Mouse (Mus musculus) forebrain, embryonic 14.5 days (tissue): ENCODE measurements around the gene Elp4. TPM values are rescaled to one million over a fixed set of nuclear protein-coding genes. Genes with fewer than 3 reads are reported as not detected.

ENCODE experiments used
- ATAC-seq: fragments of 200-750 bp; cut with Nextera tagmentation; 2 replicates; pipeline ENCODE4 v1.8.0; 2017; ENCODE audit warnings: mild to moderate bottlenecking, moderate library complexity
- DNase-seq: peaks from one replicate; pipeline ENCODE4 v3.0.0-alpha.2; 2015; ENCODE audit warnings: low spot score
- H3K27ac ChIP-seq: fragments of 300-500 bp; sonication (generic); 2 replicates; pipeline ENCODE4 v1.5.1; 2014; ENCODE audit warnings: low read depth, mild to moderate bottlenecking, control low read depth, low read length, moderate library complexity
- H3K27me3 ChIP-seq: fragments of 300-500 bp; sonication (generic); replicated peaks from 2 replicates; pipeline ENCODE4 v1.6.1; 2014; ENCODE audit warnings: low read length, control low read depth, mixed read lengths; ENCODE audit not compliant: control insufficient read depth, insufficient read depth
- H3K36me3 ChIP-seq: fragments of 300-500 bp; sonication (generic); 2 replicates; pipeline ENCODE4 v1.6.1; 2014; ENCODE audit warnings: low read length, control low read depth; ENCODE audit not compliant: control insufficient read depth, insufficient read depth
- H3K4me1 ChIP-seq: fragments of 300-500 bp; sonication (generic); 2 replicates; pipeline ENCODE4 v1.6.1; 2014; ENCODE audit warnings: antibody characterized with exemption, low read length, control low read depth; ENCODE audit not compliant: control insufficient read depth, insufficient read depth
- H3K4me2 ChIP-seq: fragments of 300-500 bp; sonication (generic); 2 replicates; pipeline ENCODE4 v1.6.1; 2014; ENCODE audit warnings: mild to moderate bottlenecking, control low read depth, low read length
- H3K4me3 ChIP-seq: fragments of 300-500 bp; sonication (generic); 2 replicates; pipeline ENCODE4 v1.5.1; 2014; ENCODE audit warnings: low read depth, low read length, control low read depth
- H3K9ac ChIP-seq: fragments of 300-500 bp; sonication (generic); 2 replicates; pipeline ENCODE4 v1.6.1; 2014; ENCODE audit warnings: mild to moderate bottlenecking, low read length, control low read depth, moderate library complexity
- H3K9me3 ChIP-seq: fragments of 300-500 bp; sonication (generic); replicated peaks from 2 replicates; pipeline ENCODE4 v1.6.1; 2016; ENCODE audit warnings: low read length, control low read depth, mixed read lengths; ENCODE audit not compliant: control insufficient read depth
- WGBS: fragments of 180-500 bp; shearing (Covaris S2); extraction: QIAGEN DNeasy Blood & Tissue Kit; methylation state at CpG from one replicate; pipeline ENCODE4 v1.1.7; 2014; 5-methylcytosine and 5-hydroxymethylcytosine counted together
- polyA plus RNA-seq: library from polyadenylated mRNA; unstranded; fragments of >200 nt; fragmentation: Nextera tagmentation; extraction: Ambion mirVana; gene quantifications from 2 replicates; pipeline ENCODE4 v1.2.1, GENCODE M21; 2014

Elp4 gene
- polyA plus RNA-seq, 1 experiment from 2014 or later: 45.5 TPM

DNA sequence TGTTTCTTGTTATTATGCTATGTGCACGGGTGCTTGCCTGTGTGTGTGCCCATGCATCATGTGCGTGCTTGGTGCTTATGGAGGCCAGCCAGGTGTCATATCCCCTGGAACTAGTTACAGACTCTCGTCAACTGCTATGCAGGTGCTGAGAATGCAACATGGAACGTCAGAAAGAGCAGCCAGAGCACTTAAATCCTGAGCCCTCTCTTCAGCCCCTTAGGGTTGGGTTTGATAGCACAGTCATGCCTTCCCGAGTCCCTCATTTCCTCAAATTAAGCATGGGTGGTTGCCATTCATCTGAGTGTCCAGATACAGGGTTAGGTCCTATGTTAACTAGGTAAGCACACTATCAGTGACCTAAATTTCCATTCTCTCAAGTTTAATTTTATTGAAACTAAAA is 121.5 kb downstream of the Elp4 start:
- 73% methylated on average over 5 of the region's 5 CpGs for WGBS
- ATAC-seq (no peak), DNase-seq (no peak)
- Histone ChIP-seq H3K9ac (no peak overlapping the region), H3K27ac (no peak overlapping the region), H3K9me3 (no peaks in the 10 kb centered on the region), H3K4me1 (no peaks in the 10 kb centered on the region), H3K4me3 (no peak overlapping the region), H3K36me3 (no peaks in the 10 kb centered on the region), H3K27me3 (no peaks in the 10 kb centered on the region), H3K4me2 (no peak overlapping the region)

DNA sequence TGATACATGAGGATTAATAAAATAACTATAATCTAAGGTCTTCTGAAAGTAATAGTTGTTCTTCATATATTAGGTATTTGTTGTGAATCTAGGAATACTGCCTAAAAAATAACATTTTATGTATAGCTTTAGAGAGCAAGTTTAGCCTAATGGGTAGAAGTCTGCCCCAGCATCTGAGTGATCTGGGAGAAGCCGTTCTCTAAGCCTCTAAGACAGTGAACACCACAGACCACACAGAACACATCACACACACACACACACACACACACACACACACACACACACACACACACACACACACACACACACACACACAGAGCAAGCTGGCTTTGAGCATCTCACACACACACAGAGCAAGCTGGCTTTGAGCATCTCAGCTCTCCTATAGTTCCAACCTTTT is 123.6 kb downstream of the Elp4 start:
- Histone ChIP-seq H3K4me2 (no peak overlapping the region), H3K27me3 (no peaks in the 10 kb centered on the region), H3K9ac (no peak overlapping the region), H3K27ac (no peak overlapping the region), H3K36me3 (no peaks in the 10 kb centered on the region), H3K4me3 (no peak overlapping the region), H3K9me3 (no peaks in the 10 kb centered on the region), H3K4me1 (no peaks in the 10 kb centered on the region)
- DNase-seq: no peak
- WGBS: 54% methylated on average over 1 of the region's 1 CpGs
- no peak for ATAC-seq

- no peak overlapping the region for H3K9ac ChIP-seq
- no peaks in the 10 kb centered on the region for H3K9me3 ChIP-seq
- H3K36me3 ChIP-seq: no peaks in the 10 kb centered on the region
- DNase-seq (no peak), ATAC-seq (no peak)
- no peak overlapping the region for H3K4me2 ChIP-seq
- no peak overlapping the region for H3K4me3 ChIP-seq
- no peaks in the 10 kb centered on the region for H3K27me3 ChIP-seq
- H3K27ac ChIP-seq: no peak overlapping the region
- no peaks in the 10 kb centered on the region for H3K4me1 ChIP-seq
- WGBS: 5% methylated on average over 6 of the region's 6 CpGs
These were observed 125.0 kb downstream of the Elp4 start for GRCm38 (mm10) chr2:105779320-105779891.

- ATAC-seq (no peak), DNase-seq (no peak)
- Histone ChIP-seq H3K36me3 (no peaks in the 10 kb centered on the region), H3K4me1 (no peaks in the 10 kb centered on the region), H3K4me3 (no peak overlapping the region), H3K9me3 (peaks cover 3% of the 10 kb centered on the region; the same call in 1 of the 2 replicates), H3K27ac (no peak overlapping the region), H3K4me2 (no peak overlapping the region), H3K27me3 (no peaks in the 10 kb centered on the region), H3K9ac (no peak overlapping the region)
- WGBS: 90% methylated on average over 3 of the region's 3 CpGs
These were observed 133.1 kb downstream of the Elp4 start for GRCm38 (mm10) chr2:105771314-105771713.

- ATAC-seq (no peak), DNase-seq (no peak)
- 41% methylated on average over 4 of the region's 4 CpGs for WGBS
These were observed 134.5 kb downstream of the Elp4 start for GRCm38 (mm10) chr2:105769747-105770328.

GRCm38 (mm10) chr2:105753512-105753911 is 150.9 kb downstream of the Elp4 start:
- Histone ChIP-seq H3K36me3 (no peaks in the 10 kb centered on the region), H3K4me1 (peaks cover 7% of the 10 kb centered on the region), H3K4me2 (no peak overlapping the region), H3K4me3 (no peak overlapping the region), H3K9ac (no peak overlapping the region), H3K9me3 (no peaks in the 10 kb centered on the region), H3K27ac (no peak overlapping the region), H3K27me3 (no peaks in the 10 kb centered on the region)
- 17% methylated on average over 1 of the region's 1 CpGs for WGBS
- ATAC-seq (peak; percentile 46; the same call in 1 of the 2 replicates), DNase-seq (peak; percentile 64)

More at GRCm38 (mm10) chr2:105769747-105770328, 134.5 kb downstream of the Elp4 start:
- Histone ChIP-seq H3K4me1 (no peaks in the 10 kb centered on the region), H3K4me2 (no peak overlapping the region), H3K27ac (no peak overlapping the region), H3K27me3 (no peaks in the 10 kb centered on the region), H3K9me3 (peaks cover 3% of the 10 kb centered on the region; the same call in 1 of the 2 replicates), H3K9ac (no peak overlapping the region), H3K4me3 (no peak overlapping the region), H3K36me3 (no peaks in the 10 kb centered on the region)

GRCm38 (mm10) chr2:105749111-105749510 is 155.3 kb downstream of the Elp4 start:
- H3K9ac ChIP-seq: no peak overlapping the region
- no peaks in the 10 kb centered on the region for H3K27me3 ChIP-seq
- no peaks in the 10 kb centered on the region for H3K9me3 ChIP-seq
- no peak overlapping the region for H3K4me3 ChIP-seq
- peaks cover 3% of the 10 kb centered on the region for H3K4me1 ChIP-seq
- H3K36me3 ChIP-seq: no peaks in the 10 kb centered on the region
- no peak overlapping the region for H3K4me2 ChIP-seq
- ATAC-seq: no peak
- DNase-seq: no peak
- no peak overlapping the region for H3K27ac ChIP-seq
- 88% methylated on average over 5 of the region's 5 CpGs for WGBS

DNA sequence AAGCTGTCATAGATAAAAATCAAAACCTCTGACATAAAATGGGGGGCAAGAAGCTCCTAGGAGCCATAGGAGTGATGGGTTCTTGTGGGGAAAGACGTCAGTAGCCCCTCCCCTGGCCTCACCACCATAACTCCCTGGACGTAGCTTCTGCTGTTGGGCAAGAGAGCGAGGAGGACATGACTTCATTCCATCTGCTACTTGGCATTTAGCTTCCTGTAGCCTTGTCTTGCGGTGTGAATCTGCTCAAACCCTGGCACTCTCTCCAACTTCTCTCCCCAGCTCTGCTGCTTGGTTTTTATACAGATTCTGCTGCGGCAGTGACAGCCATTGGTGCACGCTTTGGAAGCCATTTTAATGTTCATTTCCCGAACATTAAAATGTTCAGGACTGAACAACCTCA is 157.5 kb downstream of the Elp4 start:
- ATAC-seq (no peak), DNase-seq (no peak)
- 90% methylated on average over 7 of the region's 7 CpGs for WGBS
- no peak overlapping the region for H3K4me2 ChIP-seq
- no peaks in the 10 kb centered on the region for H3K4me1 ChIP-seq
- H3K9me3 ChIP-seq: no peaks in the 10 kb centered on the region
- H3K27me3 ChIP-seq: no peaks in the 10 kb centered on the region
- no peak overlapping the region for H3K9ac ChIP-seq
- no peak overlapping the region for H3K27ac ChIP-seq
- H3K36me3 ChIP-seq: no peaks in the 10 kb centered on the region
- no peak overlapping the region for H3K4me3 ChIP-seq

- DNase-seq: peak; percentile 42
- H3K27ac ChIP-seq: no peak overlapping the region
- no peak overlapping the region for H3K4me3 ChIP-seq
- no peaks in the 10 kb centered on the region for H3K36me3 ChIP-seq
- ATAC-seq: no peak
- no peaks in the 10 kb centered on the region for H3K9me3 ChIP-seq
- H3K4me2 ChIP-seq: no peak overlapping the region
- H3K27me3 ChIP-seq: no peaks in the 10 kb centered on the region
- H3K4me1 ChIP-seq: no peaks in the 10 kb centered on the region
- H3K9ac ChIP-seq: no peak overlapping the region
These were observed 168.2 kb downstream of the Elp4 start for GRCm38 (mm10) chr2:105736166-105736565.
